In genomic region chr6:55461141-55461540, GRCm38 (mm10) we compare ENCODE assay signal across 9 mouse cellular contexts. TPM values are rescaled to one million over a fixed set of nuclear protein-coding genes. Genes with fewer than 3 reads are reported as not detected.
DNase-seq lines count a peak whose midpoint lies in the region; ATAC-seq and TF ChIP-seq lines count a peak whose summit lies in the region.
"Had no signal": no experiment of that assay in that cellular context is flagged by ENCODE, and none has a peak within 500 bp of the region (broad histone marks: within the 10 kb centered on the region; RNA-seq: fewer than 3 reads in every experiment).

No protein-coding gene starts in this region.

- TF ChIP-seq RAD21 in MEL (IDR thresholded peaks at IDR 0.05; ENCODE audit: low read depth, low read length) = no peak

- DNase-seq in heart, postnatal 0 days (ENCODE audit: low spot score) = no peak
- DNase-seq in heart, embryonic 10.5 days (ENCODE audit: low spot score) = no peak
- DNase-seq in 416B (ENCODE audit: low read depth) (peak; percentile 19), MEL (ENCODE audit: low read depth, low spot score) (peak; percentile 7)
- DNase-seq in liver, embryonic 14.5 days (ENCODE audit: low read depth in 3 of 3, low spot score in 3 of 3) = peak in 1 of 3 experiments; percentile 1
- no peak for DNase-seq in ovary, postnatal 36 days (ENCODE audit: low spot score)
- DNase-seq in cerebellum, adult 11-12 months = no peak
- DNase-seq in cerebellum, adult 9-11 months = no peak

- peak; percentile 58 for TF ChIP-seq CTCF in heart, postnatal 0 days (IDR thresholded peaks at IDR 0.05; ENCODE audit: low read depth)
- peak; percentile 25 to 71 (median 33) for TF ChIP-seq CTCF in MEL (IDR thresholded peaks at IDR 0.05 in 2 of 3, conservative IDR thresholded peaks at IDR 0.05 in 1 of 3; ENCODE audit: control insufficient read depth in 1 of 3, insufficient read depth in 1 of 3, low read depth in 2 of 3, low read length in 3 of 3, poor library complexity in 1 of 3, severe bottlenecking in 1 of 3)
- peak; percentile 78 for TF ChIP-seq CTCF in liver, embryonic 14.5 days (IDR thresholded peaks at IDR 0.05; ENCODE audit: low read depth)

- no peaks in the 10 kb centered on the region for H3K36me3 ChIP-seq in heart, postnatal 0 days (replicated peaks; ENCODE audit: control insufficient read depth, insufficient read depth, low read length)
- H3K36me3 ChIP-seq in heart, embryonic 10.5 days = no peaks in the 10 kb centered on the region
- no peaks in the 10 kb centered on the region for H3K36me3 ChIP-seq in MEL (ENCODE audit: control insufficient read depth in 1 of 2, insufficient read depth in 2 of 2, low read length in 2 of 2)
- H3K36me3 ChIP-seq in liver, embryonic 14.5 days (replicated peaks; ENCODE audit: control insufficient read depth, insufficient read depth, low read depth) = no peaks in the 10 kb centered on the region

- H3K9ac ChIP-seq in heart, postnatal 0 days (replicated peaks; ENCODE audit: low read depth, low read length) = no peak overlapping the region
- no peak overlapping the region for H3K9ac ChIP-seq in MEL (ENCODE audit: control insufficient read depth, low read depth, low read length, poor library complexity, severe bottlenecking)
- no peak overlapping the region for H3K9ac ChIP-seq in liver, embryonic 14.5 days (replicated peaks)

- H3K4me2 ChIP-seq in heart, postnatal 0 days (ENCODE audit: low read depth, low read length) = no peak overlapping the region
- no peak overlapping the region for H3K4me2 ChIP-seq in liver, embryonic 14.5 days (ENCODE audit: low read depth)

- no peaks in the 10 kb centered on the region for H3K79me2 ChIP-seq in MEL (ENCODE audit: control insufficient read depth, insufficient read depth, low read length, poor library complexity)

- no peak for TF ChIP-seq POLR2A in MEL (IDR thresholded peaks at IDR 0.05; ENCODE audit: control insufficient read depth in 1 of 2, insufficient read depth in 1 of 2, low read depth in 1 of 2, low read length in 2 of 2, poor library complexity in 1 of 2)

- 0 out of 2 replicates have a peak, but pooled peaks cover 14% of the 10 kb centered on the region for H3K27me3 ChIP-seq in heart, postnatal 0 days (ENCODE audit: control insufficient read depth, insufficient read depth, low read length)
- peaks cover 82% of the 10 kb centered on the region for H3K27me3 ChIP-seq in heart, embryonic 10.5 days (ENCODE audit: insufficient read depth, poor library complexity, severe bottlenecking)
- no peaks in the 10 kb centered on the region for H3K27me3 ChIP-seq in MEL (ENCODE audit: control insufficient read depth in 1 of 2, insufficient read depth in 2 of 2, low read length in 2 of 2)
- H3K27me3 ChIP-seq in liver, embryonic 14.5 days (ENCODE audit: control insufficient read depth, insufficient read depth, low read length) = no peaks in the 10 kb centered on the region

- no peak overlapping the region for H3K4me3 ChIP-seq in heart, postnatal 0 days (ENCODE audit: low read depth, low read length)
- no peak overlapping the region for H3K4me3 ChIP-seq in heart, embryonic 10.5 days
- H3K4me3 ChIP-seq in MEL (ENCODE audit: control insufficient read depth in 1 of 2, insufficient read depth in 1 of 2, low read depth in 2 of 2, low read length in 2 of 2) = no peak overlapping the region
- no peak overlapping the region for H3K4me3 ChIP-seq in liver, embryonic 14.5 days (ENCODE audit: insufficient read depth in 1 of 2, low read depth in 2 of 2, low read length in 2 of 2)

- H3K27ac ChIP-seq in heart, postnatal 0 days (ENCODE audit: low read depth) = no peak overlapping the region
- H3K27ac ChIP-seq in heart, embryonic 10.5 days = no peak overlapping the region
- H3K27ac ChIP-seq in MEL (ENCODE audit: control insufficient read depth, low read depth, low read length) = no peak overlapping the region
- H3K27ac ChIP-seq in liver, embryonic 14.5 days = no peak overlapping the region

- no peak for ATAC-seq in heart, postnatal 0 days (ENCODE audit: insufficient read depth, low read depth)
- no peak for ATAC-seq in liver, embryonic 14.5 days (ENCODE audit: insufficient read depth)
- ATAC-seq: midbrain, embryonic 16.5 days had no signal

- TF ChIP-seq EP300 in heart, postnatal 0 days (IDR thresholded peaks at IDR 0.05; ENCODE audit: low read depth) = no peak
- no peak for TF ChIP-seq EP300 in MEL (IDR thresholded peaks at IDR 0.05; ENCODE audit: low read depth in 1 of 2, low read length in 2 of 2)
- TF ChIP-seq EP300 in liver, embryonic 14.5 days (IDR thresholded peaks at IDR 0.05; ENCODE audit: low read depth) = no peak

- 0 out of 2 replicates have a peak, but pooled peaks cover 5% of the 10 kb centered on the region for H3K4me1 ChIP-seq in heart, postnatal 0 days (ENCODE audit: control insufficient read depth, insufficient read depth)
- H3K4me1 ChIP-seq in heart, embryonic 10.5 days = peaks cover 7% of the 10 kb centered on the region; the same call in 1 of the 2 replicates
- H3K4me1 ChIP-seq in MEL (ENCODE audit: control insufficient read depth in 1 of 2, insufficient read depth in 2 of 2, low read length in 2 of 2) = no peaks in the 10 kb centered on the region
- H3K4me1 ChIP-seq in liver, embryonic 14.5 days (replicated peaks; ENCODE audit: control insufficient read depth in 2 of 2, insufficient read depth in 2 of 2, low read length in 1 of 2) = no peaks in the 10 kb centered on the region

- H3K9me3 ChIP-seq in heart, postnatal 0 days (replicated peaks; ENCODE audit: control insufficient read depth, low read length) = no peaks in the 10 kb centered on the region
- H3K9me3 ChIP-seq in heart, embryonic 10.5 days = no peaks in the 10 kb centered on the region
- H3K9me3 ChIP-seq in MEL (replicated peaks; ENCODE audit: insufficient read depth, low read length) = no peaks in the 10 kb centered on the region
- H3K9me3 ChIP-seq in liver, embryonic 14.5 days (ENCODE audit: control insufficient read depth, low read length) = no peaks in the 10 kb centered on the region

- 60% methylated on average over 5 of the region's 5 CpGs for WGBS in heart, postnatal 0 days
- 62% methylated on average over 5 of the region's 5 CpGs for WGBS in heart, embryonic 10.5 days
- 38% methylated on average over 5 of the region's 5 CpGs for WGBS in liver, embryonic 14.5 days (ENCODE audit: insufficient replicate concordance)

TF ChIP-seq in MEL, 35 proteins besides CTCF, POLR2A, EP300 and RAD21:
- TF ChIP-seq USF1 (IDR thresholded peaks at IDR 0.05; ENCODE audit: low read depth, low read length) (no peak), RCOR1 (IDR thresholded peaks at IDR 0.05; ENCODE audit: low read depth, low read length) (no peak), ZMIZ1 (IDR thresholded peaks at IDR 0.05; ENCODE audit: low read depth, low read length) (no peak), JUND (IDR thresholded peaks at IDR 0.05; ENCODE audit: low read depth, low read length) (no peak), UBTF (IDR thresholded peaks at IDR 0.05; ENCODE audit: borderline replicate concordance, insufficient read depth, low read depth, low read length) (no peak), HCFC1 (IDR thresholded peaks at IDR 0.05; ENCODE audit: low read depth, low read length) (no peak)

RNA-seq across cellular contexts. Expression of gene Adcyap1r1, which starts 9.4 kb away (rescaled TPM):
- 3.9 and 4.2 TPM in 2 replicates for total RNA-seq in heart, postnatal 0 days (2014; rRNA removed; ENCODE audit: low replicate concordance)
- polyA plus RNA-seq in heart, postnatal 0 days (2015; fragmentation: Nextera tagmentation; extraction: Ambion mirVana) = 1.1 and 1.4 TPM in 2 replicates
- polyA plus RNA-seq in heart, embryonic 10.5 days (2016; fragmentation: Nextera tagmentation; extraction: Ambion mirVana) = 1.3 and 1.8 TPM in 2 replicates
- total RNA-seq in MEL (2012; rRNA removed) = not detected in 2 replicates
- polyA plus RNA-seq in MEL (2012; ENCODE audit: insufficient read depth in 1 of 2, insufficient read length in 2 of 2, low read depth in 1 of 2, low replicate concordance in 2 of 2, missing spikeins in 1 of 2) = not detected
- 0.01 and 0.08 TPM in 2 replicates for polyA plus RNA-seq in liver, embryonic 14.5 days (2012; rRNA removed)
- not detected in 2 replicates for polyA plus RNA-seq in liver, embryonic 14.5 days (2014; fragmentation: Nextera tagmentation; extraction: Ambion mirVana)

Comparison
In these comparisons a context has a peak if more than half of its experiments do, and no peak if none do; other contexts are left out.
1. DNase-seq: peak in 416B (single experiment) and MEL (single experiment); none in heart, postnatal 0 days (single experiment), heart, embryonic 10.5 days (single experiment), ovary, postnatal 36 days (single experiment), cerebellum, adult 11-12 months (single experiment) and cerebellum, adult 9-11 months (single experiment).
2. Peak in every context shown above with its lines, with median percentiles within 50 percentile points of each other: CTCF ChIP-seq.